Mouse (Mus musculus) spleen, postnatal 36 days (tissue): ENCODE measurements around the gene Tas1r3.
A peak's percentile ranks its signal among the peaks of the same experiment; 100 is the strongest.

Experiments
- DNase-seq, 2 experiments: peaks; one replicate each; pipeline ENCODE4 v3.0.0; 2022; ENCODE audit warnings: low spot score in 2 of 2, mixed read lengths in 1 of 2

Tas1r3 gene

GRCm38 (mm10) chr4:155841651-155842270 is 21.4 kb downstream of the Tas1r3 start:
- no peak for DNase-seq

- peak; percentile 78 to 80 for DNase-seq
Measured at GRCm38 (mm10) chr4:155841003-155841454, 22.1 kb downstream of the Tas1r3 start.

GRCm38 (mm10) chr4:155840076-155841002 is 22.8 kb downstream of the Tas1r3 start:
- no peak for DNase-seq

GRCm38 (mm10) chr4:155839483-155839910 is 23.7 kb downstream of the Tas1r3 start, which contains the start of gene Mxra8:
Mxra8 (plus strand) TSS chr4:155839680.
- no peak for DNase-seq

GRCm38 (mm10) chr4:155838187-155839153 is 24.7 kb downstream of the Tas1r3 start:
- DNase-seq, result no peak

- DNase-seq, result no peak
Measured at GRCm38 (mm10) chr4:155837404-155838010, 25.7 kb downstream of the Tas1r3 start.

- peak; percentile 70 to 71 for DNase-seq
Measured at GRCm38 (mm10) chr4:155833836-155834235, 29.3 kb downstream of the Tas1r3 start.

GRCm38 (mm10) chr4:155833234-155833633 is 29.9 kb downstream of the Tas1r3 start:
- DNase-seq, result no peak

- no peak for DNase-seq
Measured at GRCm38 (mm10) chr4:155832321-155832720, 30.8 kb downstream of the Tas1r3 start.

GRCm38 (mm10) chr4:155831831-155832230 is 31.3 kb downstream of the Tas1r3 start:
- DNase-seq, result no peak

GRCm38 (mm10) chr4:155831205-155831766 is 31.9 kb downstream of the Tas1r3 start, which contains the start of gene Aurkaip1:
Aurkaip1 (plus strand) TSS chr4:155831272.
- DNase-seq, result peak; percentile 95 to 96

- DNase-seq, result no peak
Measured at GRCm38 (mm10) chr4:155830596-155830995, 32.6 kb downstream of the Tas1r3 start.

GRCm38 (mm10) chr4:155829866-155830265 is 33.3 kb downstream of the Tas1r3 start:
- no peak for DNase-seq

GRCm38 (mm10) chr4:155823443-155823842 is 39.7 kb downstream of the Tas1r3 start:
- no peak for DNase-seq

- DNase-seq, result no peak
Measured at GRCm38 (mm10) chr4:155821025-155821424, 42.1 kb downstream of the Tas1r3 start.

GRCm38 (mm10) chr4:155817533-155817932 is 45.6 kb downstream of the Tas1r3 start:
- DNase-seq, result no peak

- DNase-seq, result peak in 1 of 2 experiments; percentile 31
Measured at GRCm38 (mm10) chr4:155812665-155813181, 50.4 kb downstream of the Tas1r3 start.

GRCm38 (mm10) chr4:155811929-155812664 is 51.1 kb downstream of the Tas1r3 start, which contains the start of gene Ccnl2:
Ccnl2 (plus strand) TSS chr4:155812489.
- peak; percentile 95 for DNase-seq
